Mouse (Mus musculus) spleen, postnatal 14 days (tissue): Measurements from ENCODE around the gene Kcnma1.

Experiments used
- DNase-seq, 2 experiments: peaks; one replicate each; pipeline ENCODE4 v3.0.0; 2021 to 2022; ENCODE audit warnings: low spot score in 2 of 2

Kcnma1 gene

GRCm38 (mm10) chr14:23529720-23530119, 484.6 kb downstream of the Kcnma1 start:
- peak in 1 of 2 experiments; percentile 21 for DNase-seq

- no peak for DNase-seq
Measured at GRCm38 (mm10) chr14:23529229-23529628, 485.1 kb downstream of the Kcnma1 start.

- no peak for DNase-seq
Measured at GRCm38 (mm10) chr14:23525910-23526309, 488.4 kb downstream of the Kcnma1 start.

DNA sequence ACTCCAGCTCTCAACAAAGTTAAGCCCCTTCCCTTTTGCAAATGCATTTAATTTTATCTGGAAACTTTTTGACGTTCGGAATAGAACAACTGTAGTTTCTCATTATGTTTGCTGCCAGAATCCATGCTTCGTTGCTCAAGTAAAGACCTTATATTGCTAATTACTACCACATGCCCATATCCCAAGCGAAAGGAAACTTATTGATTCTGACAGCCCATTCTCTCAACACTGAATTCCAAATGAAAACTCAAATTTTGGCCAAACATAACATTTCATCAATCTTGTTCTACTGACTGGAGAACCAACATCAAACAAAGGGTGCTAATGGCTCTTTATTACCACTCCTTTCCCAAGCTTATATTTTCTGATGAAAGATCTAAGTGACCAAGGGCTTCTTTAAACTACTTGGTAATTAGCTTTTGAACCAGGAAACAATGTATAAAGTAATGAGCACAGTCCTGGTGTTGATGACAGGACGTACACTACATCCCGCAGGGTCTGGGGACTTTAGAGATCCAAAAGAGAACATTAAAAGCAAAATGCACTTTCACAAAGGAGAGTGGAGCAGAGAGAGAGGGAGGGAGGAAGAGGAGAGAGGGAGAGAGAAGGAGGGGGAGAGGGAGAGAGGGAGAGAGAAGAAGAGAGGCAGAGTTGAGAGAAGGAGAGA, 490.3 kb downstream of the Kcnma1 start:
- DNase-seq, result no peak

- DNase-seq, result no peak
Measured at GRCm38 (mm10) chr14:23522606-23523159, 491.6 kb downstream of the Kcnma1 start.

GRCm38 (mm10) chr14:23521080-23521684, 493.1 kb downstream of the Kcnma1 start:
- DNase-seq, result no peak

GRCm38 (mm10) chr14:23517374-23517773, 496.9 kb downstream of the Kcnma1 start:
- no peak for DNase-seq

GRCm38 (mm10) chr14:23509792-23510191, 504.5 kb downstream of the Kcnma1 start:
- DNase-seq, result no peak

GRCm38 (mm10) chr14:23502236-23502790, 512.0 kb downstream of the Kcnma1 start:
- no peak for DNase-seq

- no peak for DNase-seq
Measured at GRCm38 (mm10) chr14:23496801-23497200, 517.5 kb downstream of the Kcnma1 start.

DNA sequence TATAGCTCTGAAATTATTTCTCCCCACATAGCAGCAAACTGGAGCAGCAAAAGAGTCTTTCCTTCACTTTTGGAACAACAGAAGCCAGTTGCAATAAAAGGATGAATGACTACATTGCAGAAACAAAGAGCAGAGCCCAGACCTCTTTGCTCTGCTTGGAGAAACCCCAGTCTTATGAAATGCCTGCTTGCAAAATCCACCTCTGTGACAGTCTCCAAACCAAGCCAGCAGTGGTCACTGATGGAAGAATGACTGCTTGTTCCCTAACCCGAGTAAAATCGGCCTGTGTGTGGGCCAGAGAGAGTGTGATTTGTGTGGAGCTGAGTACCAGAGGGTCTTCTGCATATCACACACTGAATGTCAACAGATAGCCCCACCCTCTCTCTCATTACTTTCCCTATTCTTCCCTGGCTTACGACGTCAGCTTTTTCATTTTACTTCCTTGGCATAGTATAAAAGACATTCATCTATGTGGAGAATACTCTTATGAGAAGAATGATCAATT, 518.0 kb downstream of the Kcnma1 start:
- no peak for DNase-seq

- no peak for DNase-seq
Measured at GRCm38 (mm10) chr14:23494496-23494800, 519.8 kb downstream of the Kcnma1 start.

DNA sequence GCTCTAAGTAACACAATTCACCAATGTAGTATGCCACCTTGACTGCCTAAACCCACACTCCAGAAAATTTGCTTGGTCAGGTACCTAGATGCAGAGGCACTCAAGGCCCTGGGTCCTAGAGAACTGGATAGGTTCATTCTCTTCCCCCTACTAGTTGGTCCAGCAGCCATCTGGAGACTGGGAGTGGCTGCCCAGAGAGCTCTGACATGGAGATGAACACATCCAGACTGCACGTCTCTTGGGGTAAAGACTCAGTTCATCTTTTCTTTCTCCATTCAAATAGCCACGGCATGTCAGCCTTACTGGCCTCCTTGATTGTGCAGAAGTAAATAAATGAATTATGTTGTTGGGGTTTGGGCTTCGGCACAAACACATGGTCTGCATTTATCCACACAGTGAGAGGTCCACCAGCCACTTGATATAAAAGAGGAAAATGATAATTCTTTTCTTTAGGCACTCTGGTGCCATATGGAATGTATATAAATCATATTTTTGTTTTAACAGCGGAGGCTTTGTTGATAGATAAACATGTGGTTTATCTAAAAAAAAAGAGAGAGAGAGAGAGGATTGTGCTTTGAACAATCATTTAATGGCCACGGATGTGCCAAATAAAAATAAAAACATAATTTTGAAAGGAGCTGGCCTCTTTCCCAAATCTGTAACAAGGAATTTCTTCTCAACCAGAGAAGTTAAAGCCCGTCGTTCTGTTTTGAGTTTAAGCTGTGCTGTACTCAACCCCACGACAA, 520.4 kb downstream of the Kcnma1 start:
- no peak for DNase-seq

DNA sequence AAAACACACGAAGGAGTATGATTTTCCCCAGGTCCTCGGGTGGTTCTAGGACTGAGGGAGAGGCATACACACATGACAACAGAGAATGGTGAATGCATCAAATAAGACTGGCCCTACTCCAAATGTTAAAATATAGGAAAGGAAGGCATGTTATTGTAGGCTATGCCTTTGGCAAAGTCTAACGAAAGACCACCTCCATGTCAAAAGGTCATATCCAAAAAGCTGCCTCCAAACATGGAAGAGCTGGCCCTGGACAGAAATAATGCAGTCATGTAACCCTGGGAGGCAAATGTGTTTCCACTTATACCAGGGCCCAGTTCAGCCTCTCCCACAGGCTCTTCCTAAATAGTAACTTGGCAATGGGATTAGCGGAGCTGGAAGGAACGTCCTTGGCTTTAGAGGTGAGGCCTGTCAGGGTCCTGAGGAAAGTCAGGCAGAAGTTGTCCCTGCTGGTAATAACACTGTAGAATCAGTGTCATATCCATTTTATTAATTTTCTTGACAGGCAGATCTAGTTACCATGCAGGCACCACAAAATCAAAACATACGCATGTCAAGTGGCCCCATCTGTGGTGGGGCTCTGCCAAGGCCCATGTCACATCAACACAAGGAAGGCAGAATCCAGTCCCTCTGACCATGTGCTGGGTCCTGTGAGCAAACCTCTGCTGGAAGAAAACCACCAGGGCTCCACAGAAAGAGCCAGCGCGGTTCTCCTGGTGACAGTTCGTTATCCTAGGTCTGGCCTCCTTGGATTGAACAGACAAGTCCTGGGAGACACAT, 521.5 kb downstream of the Kcnma1 start:
- DNase-seq, result no peak

DNA sequence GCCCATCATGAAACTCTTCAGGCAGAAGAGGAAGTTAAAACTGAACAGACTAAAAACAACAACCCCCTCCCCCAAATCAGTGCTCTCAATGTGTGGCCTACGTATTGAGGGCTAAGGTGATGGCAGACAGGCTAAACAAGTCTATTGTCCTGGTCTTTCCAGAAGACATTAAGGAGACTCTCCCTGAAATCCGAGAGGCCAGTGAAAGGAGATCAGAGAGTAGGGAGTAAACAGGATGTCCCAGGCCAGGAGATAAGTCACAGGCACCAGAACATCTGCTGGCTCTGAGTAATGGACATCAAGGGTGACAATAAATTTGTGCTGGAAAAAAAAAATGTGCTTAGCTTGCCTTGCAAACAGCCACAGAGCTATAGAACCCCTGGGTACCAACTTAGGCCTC, 522.9 kb downstream of the Kcnma1 start:
- no peak for DNase-seq

DNA sequence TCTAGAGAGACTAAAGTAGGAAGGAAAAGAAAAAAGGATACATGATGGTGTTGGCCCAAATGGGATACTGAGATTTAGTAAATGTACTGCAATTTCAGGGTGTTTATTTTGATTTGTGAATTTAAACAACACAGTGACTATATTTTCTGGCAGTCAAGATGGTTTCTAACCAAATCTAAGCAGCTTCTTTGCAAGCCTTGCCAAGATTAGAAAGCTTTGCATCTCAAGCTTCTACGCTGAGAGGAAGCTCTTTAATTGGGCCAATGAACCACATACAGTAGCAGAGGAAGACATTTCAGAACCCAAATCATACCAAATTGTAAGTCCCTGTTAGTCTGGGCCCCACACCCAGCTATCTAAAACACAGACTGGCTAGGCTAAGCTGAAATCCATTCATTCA, 527.6 kb downstream of the Kcnma1 start:
- no peak for DNase-seq

DNA sequence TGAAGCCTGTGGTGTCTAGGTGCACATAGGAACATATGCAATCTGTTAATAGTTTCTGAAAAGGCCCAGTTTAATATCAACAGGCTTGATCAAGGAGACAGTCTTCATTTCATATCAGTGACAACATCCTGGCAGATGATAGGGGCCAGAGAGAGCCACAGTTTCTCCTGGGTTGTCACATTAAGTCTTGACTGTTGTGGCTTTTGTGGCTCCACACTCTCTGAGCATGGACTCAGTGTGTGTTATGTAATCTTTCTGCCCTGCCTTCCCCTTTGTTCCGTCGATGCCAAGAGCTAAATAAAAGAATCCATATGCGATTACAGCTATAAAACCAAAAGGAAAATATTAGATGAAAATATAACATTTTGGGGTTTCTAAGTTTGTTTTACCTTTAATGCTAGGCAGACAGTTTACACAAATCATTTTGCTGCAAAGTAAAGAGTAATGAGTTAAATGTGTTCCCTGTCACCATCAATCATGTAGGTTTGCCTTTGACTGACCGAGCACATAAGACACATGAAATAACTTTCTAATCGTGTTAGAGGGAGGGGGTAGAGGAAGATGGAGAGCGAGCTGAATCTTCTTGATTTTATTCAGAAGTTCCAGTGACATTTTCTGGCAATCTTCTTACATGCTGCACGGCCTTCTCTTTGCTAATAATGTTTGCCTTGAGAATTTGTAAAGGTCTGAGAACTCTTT, 528.3 kb downstream of the Kcnma1 start:
- no peak for DNase-seq

DNA sequence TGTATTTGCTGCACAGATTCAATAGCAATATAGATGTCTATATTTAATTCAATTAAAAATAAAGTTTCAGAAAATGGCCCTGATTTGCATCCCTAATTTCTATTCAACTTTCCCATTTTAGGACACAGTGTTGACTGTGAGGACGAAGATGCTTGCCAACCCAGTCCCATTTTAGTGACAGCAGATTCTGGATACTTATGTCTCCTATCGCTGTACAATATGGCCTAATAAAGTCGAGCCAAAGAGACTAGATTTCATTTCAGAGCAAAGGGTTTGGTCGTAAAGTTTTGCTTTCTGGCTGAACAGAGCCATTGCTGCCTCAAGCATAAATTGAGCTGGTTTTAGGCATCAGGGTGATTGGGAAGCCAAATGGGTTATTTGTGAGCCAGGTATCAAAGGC, 539.2 kb downstream of the Kcnma1 start:
- DNase-seq, result no peak

DNA sequence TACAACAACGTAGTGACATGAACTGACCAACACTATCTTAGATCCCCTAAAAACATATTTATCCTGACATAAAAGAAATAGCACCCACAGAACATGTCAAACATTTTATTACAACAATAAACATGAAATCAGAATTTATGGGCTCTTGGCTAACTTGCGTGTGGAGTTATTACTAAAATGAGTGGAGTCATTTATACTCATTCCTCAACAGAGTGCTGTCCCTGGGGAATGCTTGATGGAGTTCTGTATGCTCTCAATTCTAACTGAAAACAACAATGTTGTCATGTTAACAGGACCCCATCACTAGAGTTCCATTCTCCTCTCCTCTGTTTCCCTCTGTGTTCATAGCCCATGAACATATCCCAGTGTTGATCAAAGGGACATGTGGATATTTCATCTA, 544.2 kb downstream of the Kcnma1 start:
- DNase-seq, result no peak

DNA sequence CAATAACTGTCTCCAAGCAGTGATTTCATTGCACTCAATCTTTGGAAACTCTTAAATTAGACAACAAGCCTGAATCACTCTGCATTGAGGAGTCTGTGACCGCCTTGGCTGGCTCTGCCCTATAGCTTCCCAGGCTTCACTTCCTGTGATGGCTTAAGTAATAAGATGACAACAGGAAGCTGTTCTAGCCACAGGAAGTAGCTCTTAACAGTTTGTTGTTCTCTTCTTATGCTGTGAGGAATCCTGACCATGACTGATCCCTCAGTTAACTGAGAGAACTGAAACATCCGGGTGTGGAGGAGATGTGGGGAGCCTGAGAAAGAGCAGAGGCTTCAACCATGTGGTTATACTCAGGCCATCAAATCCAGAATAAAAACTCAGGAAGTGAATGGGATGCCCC, 549.2 kb downstream of the Kcnma1 start:
- no peak for DNase-seq

DNA sequence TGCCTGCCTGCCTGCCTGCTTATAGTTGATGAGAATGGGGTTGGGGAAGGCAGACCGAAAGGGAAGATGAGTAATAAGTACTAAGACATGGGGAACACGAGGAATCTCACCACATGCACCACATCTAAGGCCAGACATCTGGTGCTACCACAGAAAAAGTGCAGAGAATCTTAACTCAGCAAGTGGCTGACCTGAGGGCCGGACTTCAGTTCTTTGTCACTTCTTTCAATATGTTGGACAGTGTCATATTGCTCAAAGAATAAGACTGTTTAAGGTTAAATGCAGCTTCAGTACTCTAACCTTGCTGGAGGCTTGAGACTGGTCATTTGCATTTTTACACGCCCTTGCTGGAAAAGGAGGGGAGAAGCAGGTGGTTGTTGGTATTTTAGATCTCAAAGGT, 555.7 kb downstream of the Kcnma1 start:
- no peak for DNase-seq
